Mouse (Mus musculus) neural tube, embryonic 15.5 days (tissue): ENCODE data around the gene Unc45a. TPM values are rescaled to one million over a fixed set of nuclear protein-coding genes. Genes with fewer than 3 reads are reported as not detected.

Experiments
- ATAC-seq: fragments of 200-750 bp; cut with Nextera tagmentation; 2 replicates; pipeline ENCODE4 v1.8.0; 2017; ENCODE audit warnings: mild to moderate bottlenecking, moderate TSS enrichment, moderate library complexity; ENCODE audit not compliant: low FRiP score
- H3K27ac ChIP-seq: fragments of 300-500 bp; sonication (generic); replicated peaks from 2 replicates; pipeline ENCODE4 v1.5.1; 2015; ENCODE audit warnings: mild to moderate bottlenecking, inconsistent platforms
- H3K27me3 ChIP-seq: fragments of 300-500 bp; sonication (generic); replicated peaks from 2 replicates; pipeline ENCODE4 v1.6.1; 2015; ENCODE audit warnings: inconsistent platforms
- H3K36me3 ChIP-seq: fragments of 300-500 bp; sonication (generic); 2 replicates; pipeline ENCODE4 v1.6.1; 2015; ENCODE audit warnings: inconsistent platforms
- H3K4me1 ChIP-seq: fragments of 300-500 bp; sonication (generic); 2 replicates; pipeline ENCODE4 v1.6.1; 2015; ENCODE audit warnings: inconsistent platforms
- H3K4me2 ChIP-seq: fragments of 300-500 bp; sonication (generic); 2 replicates; pipeline ENCODE4 v1.6.1; 2015; ENCODE audit warnings: inconsistent platforms, mild to moderate bottlenecking, moderate library complexity
- H3K4me3 ChIP-seq: fragments of 300-500 bp; sonication (generic); replicated peaks from 2 replicates; pipeline ENCODE4 v1.5.1; 2015; ENCODE audit warnings: mild to moderate bottlenecking, inconsistent platforms
- H3K9ac ChIP-seq: fragments of 300-500 bp; sonication (generic); replicated peaks from 2 replicates; pipeline ENCODE4 v1.6.1; 2015; ENCODE audit warnings: mild to moderate bottlenecking, inconsistent platforms
- H3K9me3 ChIP-seq: fragments of 300-500 bp; sonication (generic); replicated peaks from 2 replicates; pipeline ENCODE4 v1.6.1; 2016; ENCODE audit warnings: inconsistent platforms
- WGBS: fragments of 180-500 bp; shearing (Covaris S2); methylation state at CpG from one replicate; pipeline ENCODE4 v1.1.7; 2015; ENCODE audit warnings: mixed read lengths; 5-methylcytosine and 5-hydroxymethylcytosine counted together
- polyA plus RNA-seq: library from polyadenylated mRNA; unstranded; fragments of >200 nt; fragmentation: Nextera tagmentation; extraction: Ambion mirVana; gene quantifications from 2 replicates; pipeline ENCODE4 v1.2.1, GENCODE M21; 2015

Gene Unc45a
- polyA plus RNA-seq, 1 experiment from 2014 or later: 59.0 TPM

GRCm38 (mm10) chr7:80365759-80366158 lies 25.0 kb upstream of the Unc45a start:
- no peak for ATAC-seq
- 86% methylated on average over 2 of the region's 2 CpGs for WGBS
- peaks cover 74% of the 10 kb centered on the region for H3K36me3 ChIP-seq

GRCm38 (mm10) chr7:80360435-80360834 lies 19.6 kb upstream of the Unc45a start:
- Histone ChIP-seq H3K9ac (no peak overlapping the region), H3K4me2 (no peak overlapping the region), H3K9me3 (no peaks in the 10 kb centered on the region), H3K36me3 (peaks cover 93% of the 10 kb centered on the region), H3K27me3 (no peaks in the 10 kb centered on the region), H3K27ac (no peak overlapping the region), H3K4me1 (peaks cover 9% of the 10 kb centered on the region), H3K4me3 (no peak overlapping the region)
- 76% methylated on average over 3 of the region's 3 CpGs for WGBS
- no peak for ATAC-seq

More at GRCm38 (mm10) chr7:80365759-80366158, 25.0 kb upstream of the Unc45a start:
- Histone ChIP-seq H3K4me1 (peaks cover 20% of the 10 kb centered on the region), H3K27ac (no peak overlapping the region), H3K27me3 (no peaks in the 10 kb centered on the region), H3K9me3 (no peaks in the 10 kb centered on the region), H3K4me3 (no peak overlapping the region), H3K9ac (no peak overlapping the region), H3K4me2 (no peak overlapping the region)

- H3K4me1 ChIP-seq: peaks cover 9% of the 10 kb centered on the region
- H3K36me3 ChIP-seq: peaks cover 90% of the 10 kb centered on the region
- H3K9ac ChIP-seq: no peak overlapping the region
- no peak overlapping the region for H3K4me2 ChIP-seq
- no peaks in the 10 kb centered on the region for H3K9me3 ChIP-seq
- no peaks in the 10 kb centered on the region for H3K27me3 ChIP-seq
- 53% methylated on average over 4 of the region's 4 CpGs for WGBS
- no peak overlapping the region for H3K4me3 ChIP-seq
- no peak for ATAC-seq
- H3K27ac ChIP-seq: 0 out of 2 replicates have a peak overlapping the region, but pooled peaks have one; percentile 4
Measured at GRCm38 (mm10) chr7:80358039-80358438, 17.2 kb upstream of the Unc45a start.

GRCm38 (mm10) chr7:80357156-80357555 lies 16.4 kb upstream of the Unc45a start:
- Histone ChIP-seq H3K4me2 (no peak overlapping the region), H3K4me1 (peaks cover 9% of the 10 kb centered on the region), H3K27ac (peak overlapping the region; percentile 49), H3K9me3 (no peaks in the 10 kb centered on the region), H3K27me3 (no peaks in the 10 kb centered on the region), H3K36me3 (peaks cover 89% of the 10 kb centered on the region), H3K4me3 (no peak overlapping the region), H3K9ac (no peak overlapping the region)
- WGBS: 22% methylated on average over 8 of the region's 8 CpGs
- ATAC-seq: peak; percentile 53; the same call in 1 of the 2 replicates

- no peak overlapping the region for H3K9ac ChIP-seq
- no peaks in the 10 kb centered on the region for H3K9me3 ChIP-seq
- 91% methylated on average over 13 of the region's 13 CpGs for WGBS
- peak overlapping the region; percentile 49; the same call in 1 of the 2 replicates for H3K27ac ChIP-seq
- H3K4me1 ChIP-seq: peaks cover 9% of the 10 kb centered on the region
- H3K4me3 ChIP-seq: no peak overlapping the region
- no peak overlapping the region for H3K4me2 ChIP-seq
- ATAC-seq: no peak
- no peaks in the 10 kb centered on the region for H3K27me3 ChIP-seq
- H3K36me3 ChIP-seq: peaks cover 87% of the 10 kb centered on the region
Measured at GRCm38 (mm10) chr7:80356351-80356750, 15.5 kb upstream of the Unc45a start.

- H3K9me3 ChIP-seq: no peaks in the 10 kb centered on the region
- WGBS: 93% methylated on average over 8 of the region's 8 CpGs
- H3K4me1 ChIP-seq: peaks cover 9% of the 10 kb centered on the region; the same call in 1 of the 2 replicates
- no peak overlapping the region for H3K27ac ChIP-seq
- H3K4me3 ChIP-seq: no peak overlapping the region
- peaks cover 70% of the 10 kb centered on the region for H3K36me3 ChIP-seq
- H3K9ac ChIP-seq: no peak overlapping the region
- no peak overlapping the region for H3K4me2 ChIP-seq
- no peak for ATAC-seq
- no peaks in the 10 kb centered on the region for H3K27me3 ChIP-seq
Measured at GRCm38 (mm10) chr7:80352920-80353319, 12.1 kb upstream of the Unc45a start.

GRCm38 (mm10) chr7:80350808-80351207 lies 10.0 kb upstream of the Unc45a start:
- Histone ChIP-seq H3K27me3 (no peaks in the 10 kb centered on the region), H3K4me3 (no peak overlapping the region), H3K36me3 (peaks cover 52% of the 10 kb centered on the region), H3K9me3 (no peaks in the 10 kb centered on the region), H3K27ac (no peak overlapping the region), H3K4me2 (no peak overlapping the region), H3K4me1 (0 out of 2 replicates have a peak, but pooled peaks cover 4% of the 10 kb centered on the region), H3K9ac (no peak overlapping the region)
- ATAC-seq: no peak
- WGBS: 82% methylated on average over 2 of the region's 2 CpGs

- Histone ChIP-seq H3K4me1 (peaks cover 11% of the 10 kb centered on the region), H3K9me3 (no peaks in the 10 kb centered on the region), H3K4me3 (no peak overlapping the region), H3K9ac (no peak overlapping the region), H3K27me3 (no peaks in the 10 kb centered on the region), H3K4me2 (no peak overlapping the region), H3K27ac (peak overlapping the region; percentile 45), H3K36me3 (peaks cover 30% of the 10 kb centered on the region)
- 47% methylated on average over 13 of the region's 13 CpGs for WGBS
- no peak for ATAC-seq
Measured at GRCm38 (mm10) chr7:80347670-80348586, 7.1 kb upstream of the Unc45a start.

GRCm38 (mm10) chr7:80346830-80347229 lies 6.0 kb upstream of the Unc45a start:
- Histone ChIP-seq H3K4me2 (no peak overlapping the region), H3K9ac (no peak overlapping the region), H3K36me3 (peaks cover 21% of the 10 kb centered on the region), H3K27ac (no peak overlapping the region), H3K27me3 (no peaks in the 10 kb centered on the region), H3K9me3 (no peaks in the 10 kb centered on the region), H3K4me3 (no peak overlapping the region), H3K4me1 (peaks cover 21% of the 10 kb centered on the region)
- ATAC-seq: no peak
- WGBS: 73% methylated on average over 5 of the region's 5 CpGs

GRCm38 (mm10) chr7:80346173-80346572 lies 5.4 kb upstream of the Unc45a start:
- Histone ChIP-seq H3K27me3 (no peaks in the 10 kb centered on the region), H3K9ac (no peak overlapping the region), H3K4me1 (peaks cover 27% of the 10 kb centered on the region), H3K9me3 (no peaks in the 10 kb centered on the region), H3K27ac (no peak overlapping the region), H3K4me2 (no peak overlapping the region), H3K4me3 (no peak overlapping the region), H3K36me3 (peaks cover 16% of the 10 kb centered on the region)
- WGBS: 95% methylated on average over 9 of the region's 9 CpGs
- ATAC-seq: no peak

GRCm38 (mm10) chr7:80343270-80344018 lies 2.6 kb upstream of the Unc45a start:
- peak; percentile 1; the same call in 1 of the 2 replicates for ATAC-seq
- Histone ChIP-seq H3K36me3 (no peaks in the 10 kb centered on the region), H3K9ac (peak overlapping the region; percentile 60), H3K27ac (peak overlapping the region; percentile 83), H3K4me1 (peaks cover 46% of the 10 kb centered on the region), H3K9me3 (no peaks in the 10 kb centered on the region), H3K4me3 (peak overlapping the region; percentile 46), H3K4me2 (peak overlapping the region; percentile 78), H3K27me3 (no peaks in the 10 kb centered on the region)
- WGBS: 28% methylated on average over 19 of the region's 19 CpGs
